Mouse (Mus musculus) adrenal gland, postnatal 4 days (tissue): ENCODE measurements around the gene Gm17535. TPM values are rescaled to one million over a fixed set of nuclear protein-coding genes. Genes with fewer than 3 reads are reported as not detected.
"Not testable (repeated sequence)": the region's sequence is repeated elsewhere in the genome, so short reads cannot be mapped to it uniquely, and the experiment has no call there.

Source experiments
- DNase-seq, 2 experiments: peaks; one replicate each; pipeline ENCODE4 v3.0.0; 2021 to 2022; ENCODE audit warnings: low spot score in 2 of 2, mixed read lengths in 2 of 2
- long read RNA-seq, 2 experiments: library from polyadenylated mRNA; stranded (forward); transcript quantifications; one replicate each; pipeline ENCODE4 v2.0.0; 2021
- total RNA-seq, 2 experiments: library from RNA; stranded (reverse); gene quantifications; 2 replicates each; pipeline ENCODE4 v1.2.3; 2021

The Gm17535 gene
- total RNA-seq = not detected
- long read RNA-seq, experiment 1 = 0 reads
- long read RNA-seq, experiment 2 = 0 reads

- DNase-seq = not testable (repeated sequence)
Observed at GRCm38 (mm10) chr9:3034299-3034698, at the start of gene Gm17535. Gm17535 (plus strand) TSS chr9:3034599.

- peak in 1 of 2 experiments; percentile 6 for DNase-seq
Observed at GRCm38 (mm10) chr9:3000445-3000972, 33.9 kb upstream of the Gm17535 start, which contains the start of gene Gm10722. Gm10722 (plus strand) TSS chr9:3000922.

GRCm38 (mm10) chr9:3001006-3001405 lies 33.4 kb upstream of the Gm17535 start:
- DNase-seq = not testable (repeated sequence)

GRCm38 (mm10) chr9:3001948-3002659 lies 32.3 kb upstream of the Gm17535 start:
- DNase-seq = peak; percentile 94 to 100

- peak; percentile 4 to 18 for DNase-seq
Observed at GRCm38 (mm10) chr9:3002794-3003396, 31.5 kb upstream of the Gm17535 start, which contains the start of gene Gm11168. Gm11168 (plus strand) TSS chr9:3003346.

GRCm38 (mm10) chr9:3006179-3006578 lies 28.2 kb upstream of the Gm17535 start:
- not testable (repeated sequence) for DNase-seq

- not testable (repeated sequence) for DNase-seq
Observed at GRCm38 (mm10) chr9:3006636-3007035, 27.8 kb upstream of the Gm17535 start.

- DNase-seq = not testable (repeated sequence)
Observed at GRCm38 (mm10) chr9:3007272-3007671, 27.1 kb upstream of the Gm17535 start.

- not testable (repeated sequence) for DNase-seq
Observed at GRCm38 (mm10) chr9:3009331-3009730, 25.1 kb upstream of the Gm17535 start.

- not testable (repeated sequence) for DNase-seq
Observed at GRCm38 (mm10) chr9:3012054-3012621, 22.3 kb upstream of the Gm17535 start.

- not testable (repeated sequence) for DNase-seq
Observed at GRCm38 (mm10) chr9:3012733-3013279, 21.6 kb upstream of the Gm17535 start, which contains the start of gene Gm10721. Gm10721 (plus strand) TSS chr9:3013140.

GRCm38 (mm10) chr9:3015354-3015753 lies 19.0 kb upstream of the Gm17535 start, which contains the start of gene Gm10720:
Gm10720 (plus strand) TSS chr9:3015654.
- not testable (repeated sequence) for DNase-seq

- peak in 1 of 2 experiments; percentile 10 for DNase-seq
Observed at GRCm38 (mm10) chr9:3015896-3016295, 18.5 kb upstream of the Gm17535 start.

- not testable (repeated sequence) for DNase-seq
Observed at GRCm38 (mm10) chr9:3017108-3017507, 17.3 kb upstream of the Gm17535 start, which contains the start of gene Gm10719. Gm10719 (plus strand) TSS chr9:3017408.

- peak; percentile 32 to 100 for DNase-seq
Observed at GRCm38 (mm10) chr9:3018944-3019343, 15.5 kb upstream of the Gm17535 start.

- DNase-seq = peak; percentile 38 to 99
Observed at GRCm38 (mm10) chr9:3019835-3020727, 14.3 kb upstream of the Gm17535 start.

- not testable (repeated sequence) for DNase-seq
Observed at GRCm38 (mm10) chr9:3022316-3023008, 11.9 kb upstream of the Gm17535 start.

- DNase-seq = peak in 1 of 2 experiments; percentile 36
Observed at GRCm38 (mm10) chr9:3023312-3023984, 11.0 kb upstream of the Gm17535 start, which contains the start of gene Gm10718. Gm10718 (plus strand) TSS chr9:3023547.
